ENCODE assay signal across 17 mouse cellular contexts in genomic region chr12:40908809-40909795, GRCm38 (mm10).
A peak's percentile ranks its signal among the peaks of the same experiment; 100 is the strongest.
DNase-seq lines count a peak whose midpoint lies in the region; ATAC-seq and TF ChIP-seq lines count a peak whose summit lies in the region.
"Had no signal": no experiment of that assay in that cellular context is flagged by ENCODE, and none has a peak within 500 bp of the region (broad histone marks: within the 10 kb centered on the region; RNA-seq: fewer than 3 reads in every experiment).

No protein-coding gene starts in this region.

- 61% methylated on average over 9 of the region's 9 CpGs for WGBS in liver, postnatal 0 days (ENCODE audit: insufficient replicate concordance)

- intact Hi-C loops in left cerebral cortex, postnatal 10 days (cut with DNase I) = no loop called here

- H3K79me2 ChIP-seq in MEL (ENCODE audit: control insufficient read depth, insufficient read depth, low read length, poor library complexity) (no peaks in the 10 kb centered on the region), myocyte (ENCODE audit: control insufficient read depth, insufficient read depth) (no peaks in the 10 kb centered on the region)

- no peak for TF ChIP-seq RAD21 in MEL (IDR thresholded peaks at IDR 0.05; ENCODE audit: low read depth, low read length)

- TF ChIP-seq EP300 in liver, postnatal 0 days (IDR thresholded peaks at IDR 0.05; ENCODE audit: low read depth) = no peak
- 0 out of 4 replicates have a peak, but pooled peaks of 1 of the 2 experiments have one; percentile 9 for TF ChIP-seq EP300 in MEL (IDR thresholded peaks at IDR 0.05; ENCODE audit: low read depth in 1 of 2, low read length in 2 of 2)

- H3K36me3 ChIP-seq in liver, postnatal 0 days (replicated peaks; ENCODE audit: insufficient read depth, low read length) = no peaks in the 10 kb centered on the region
- no peaks in the 10 kb centered on the region; a peak in 1 of 4 replicates for H3K36me3 ChIP-seq in MEL (ENCODE audit: control insufficient read depth in 1 of 2, insufficient read depth in 2 of 2, low read length in 2 of 2)
- H3K36me3 ChIP-seq in myocyte (ENCODE audit: control insufficient read depth, insufficient read depth) = no peaks in the 10 kb centered on the region
- H3K36me3 ChIP-seq: heart, embryonic 15.5 days; limb, embryonic 12.5 days; midbrain, embryonic 15.5 days; neural tube, embryonic 13.5 days had no signal

- TF ChIP-seq POLR2A in MEL (IDR thresholded peaks at IDR 0.05; ENCODE audit: control insufficient read depth in 1 of 2, insufficient read depth in 1 of 2, low read depth in 1 of 2, low read length in 2 of 2, poor library complexity in 1 of 2) = no peak
- TF ChIP-seq POLR2A in myocyte (IDR thresholded peaks at IDR 0.05; ENCODE audit: insufficient read length, low read depth) = no peak

- no peak for ATAC-seq in liver, postnatal 0 days
- ATAC-seq: forebrain, embryonic 14.5 days; hindbrain, postnatal 0 days; midbrain, embryonic 15.5 days had no signal

- H3K4me3 ChIP-seq in liver, postnatal 0 days (ENCODE audit: low read depth, low read length) = no peak overlapping the region
- no peak overlapping the region for H3K4me3 ChIP-seq in MEL (ENCODE audit: control insufficient read depth in 1 of 2, insufficient read depth in 1 of 2, low read depth in 2 of 2, low read length in 2 of 2)
- no peak overlapping the region for H3K4me3 ChIP-seq in myocyte
- H3K4me3 ChIP-seq: heart, embryonic 15.5 days; limb, embryonic 12.5 days; midbrain, embryonic 15.5 days; neural tube, embryonic 13.5 days had no signal

- no peaks in the 10 kb centered on the region for H3K27me3 ChIP-seq in liver, postnatal 0 days (ENCODE audit: insufficient read depth, low read length)
- H3K27me3 ChIP-seq in MEL (ENCODE audit: control insufficient read depth in 1 of 2, insufficient read depth in 2 of 2, low read length in 2 of 2) (no peaks in the 10 kb centered on the region; a peak in 1 of 4 replicates), myocyte (ENCODE audit: control insufficient read depth, insufficient read depth, insufficient read length) (no peaks in the 10 kb centered on the region)
- H3K27me3 ChIP-seq: heart, embryonic 15.5 days; limb, embryonic 12.5 days; midbrain, embryonic 15.5 days; neural tube, embryonic 13.5 days had no signal

- H3ac ChIP-seq in myocyte (ENCODE audit: control insufficient read depth, insufficient read length) = no peak overlapping the region

- no peak overlapping the region for H3K27ac ChIP-seq in liver, postnatal 0 days (ENCODE audit: low read depth)
- H3K27ac ChIP-seq in MEL (ENCODE audit: control insufficient read depth, low read depth, low read length) = no peak overlapping the region
- H3K27ac ChIP-seq: heart, embryonic 15.5 days; hindbrain, postnatal 0 days; limb, embryonic 12.5 days; midbrain, embryonic 15.5 days; neural tube, embryonic 13.5 days had no signal

- DNase-seq in liver (peak; percentile 12), MEL (ENCODE audit: low read depth, low spot score) (peak; percentile 29)
- no peak for DNase-seq in liver, postnatal 0 days
- DNase-seq in adrenal gland, postnatal 10 days = peak; percentile 9
- DNase-seq in embryo, embryonic 10.5 days (ENCODE audit: low spot score) = no peak
- no peak for DNase-seq in left cerebral cortex, postnatal 10 days (ENCODE audit: extremely low spot score in 1 of 2, low spot score in 2 of 2)
- DNase-seq: cerebellum, adult 11 months; gastrocnemius, postnatal 10 days; kidney, postnatal 10 days; lung, postnatal 36 days had no signal

- H3K9me3 ChIP-seq in liver, postnatal 0 days (ENCODE audit: low read length) = no peaks in the 10 kb centered on the region
- H3K9me3 ChIP-seq in MEL (replicated peaks; ENCODE audit: insufficient read depth, low read length) = no peaks in the 10 kb centered on the region
- H3K9me3 ChIP-seq: heart, embryonic 15.5 days; limb, embryonic 12.5 days; midbrain, embryonic 15.5 days; neural tube, embryonic 13.5 days had no signal

- TF ChIP-seq CTCF in liver, postnatal 0 days (IDR thresholded peaks at IDR 0.05; ENCODE audit: low read depth) = no peak
- TF ChIP-seq CTCF in MEL (IDR thresholded peaks at IDR 0.05 in 2 of 3, conservative IDR thresholded peaks at IDR 0.05 in 1 of 3; ENCODE audit: control insufficient read depth in 1 of 3, insufficient read depth in 1 of 3, low read depth in 2 of 3, low read length in 3 of 3, poor library complexity in 1 of 3, severe bottlenecking in 1 of 3) = no peak

- H3K9ac ChIP-seq in liver, postnatal 0 days (replicated peaks) = no peak overlapping the region
- no peak overlapping the region for H3K9ac ChIP-seq in MEL (ENCODE audit: control insufficient read depth, low read depth, low read length, poor library complexity, severe bottlenecking)
- H3K9ac ChIP-seq: heart, embryonic 15.5 days; limb, embryonic 12.5 days; midbrain, embryonic 15.5 days; neural tube, embryonic 13.5 days had no signal

- H3K4me1 ChIP-seq in liver, postnatal 0 days (ENCODE audit: insufficient read depth) = no peaks in the 10 kb centered on the region
- H3K4me1 ChIP-seq in MEL (ENCODE audit: control insufficient read depth in 1 of 2, insufficient read depth in 2 of 2, low read length in 2 of 2) = peaks cover 0 to 5% of the 10 kb centered on the region in 2 experiments; a peak in 1 of 4 replicates
- H3K4me1 ChIP-seq: heart, embryonic 15.5 days; limb, embryonic 12.5 days; midbrain, embryonic 15.5 days; neural tube, embryonic 13.5 days had no signal

- H3K4me2 ChIP-seq in liver, postnatal 0 days (ENCODE audit: low read depth, low read length) = no peak overlapping the region
- H3K4me2 ChIP-seq in myocyte (ENCODE audit: low read depth) = peak overlapping the region; percentile 59
- H3K4me2 ChIP-seq: heart, embryonic 15.5 days; limb, embryonic 12.5 days; midbrain, embryonic 15.5 days; neural tube, embryonic 13.5 days had no signal

TF ChIP-seq in MEL, 35 proteins besides CTCF, POLR2A, EP300 and RAD21:
- TF ChIP-seq GATA1 (IDR thresholded peaks at IDR 0.05; ENCODE audit: low read depth, low read length) = 0 out of 2 replicates have a peak, but pooled peaks have one; percentile 24
- TF ChIP-seq SMC3 (IDR thresholded peaks at IDR 0.05; ENCODE audit: low read depth, low read length) = no peak

TF ChIP-seq in myocyte, 11 proteins besides CTCF, POLR2A, EP300 and RAD21:
- TF ChIP-seq E2F4 (IDR thresholded peaks at IDR 0.05; ENCODE audit: insufficient read depth) (no peak), POLR2AphosphoS2 (IDR thresholded peaks at IDR 0.05; ENCODE audit: insufficient read length, low read depth) (no peak), MYOG (IDR thresholded peaks at IDR 0.05; ENCODE audit: control insufficient read depth in 1 of 3, insufficient read depth in 1 of 3, insufficient read length in 2 of 3, low read depth in 2 of 3) (no peak), TCF12 (IDR thresholded peaks at IDR 0.05; ENCODE audit: insufficient read depth, poor library complexity, severe bottlenecking) (no peak), TCF3 (IDR thresholded peaks at IDR 0.05; ENCODE audit: insufficient read length, low read depth) (no peak), SRF (IDR thresholded peaks at IDR 0.05; ENCODE audit: control insufficient read depth, insufficient read length, low read depth) (no peak)

Comparison
In these comparisons a context has a peak if more than half of its experiments do, and no peak if none do; other contexts are left out.
1. DNase-seq: peak in liver (single experiment), MEL (single experiment) and adrenal gland, postnatal 10 days (single experiment); none in liver, postnatal 0 days (single experiment), embryo, embryonic 10.5 days (single experiment) and left cerebral cortex, postnatal 10 days (0 of 2).